Mouse (Mus musculus) spleen, adult 18-20 months (tissue): ENCODE data around the gene 2310039H08Rik.

ENCODE experiments used
- DNase-seq, 2 experiments: peaks; one replicate each; pipeline ENCODE4 v3.0.0; 2022; ENCODE audit warnings: mixed read lengths in 2 of 2

2310039H08Rik gene

DNA sequence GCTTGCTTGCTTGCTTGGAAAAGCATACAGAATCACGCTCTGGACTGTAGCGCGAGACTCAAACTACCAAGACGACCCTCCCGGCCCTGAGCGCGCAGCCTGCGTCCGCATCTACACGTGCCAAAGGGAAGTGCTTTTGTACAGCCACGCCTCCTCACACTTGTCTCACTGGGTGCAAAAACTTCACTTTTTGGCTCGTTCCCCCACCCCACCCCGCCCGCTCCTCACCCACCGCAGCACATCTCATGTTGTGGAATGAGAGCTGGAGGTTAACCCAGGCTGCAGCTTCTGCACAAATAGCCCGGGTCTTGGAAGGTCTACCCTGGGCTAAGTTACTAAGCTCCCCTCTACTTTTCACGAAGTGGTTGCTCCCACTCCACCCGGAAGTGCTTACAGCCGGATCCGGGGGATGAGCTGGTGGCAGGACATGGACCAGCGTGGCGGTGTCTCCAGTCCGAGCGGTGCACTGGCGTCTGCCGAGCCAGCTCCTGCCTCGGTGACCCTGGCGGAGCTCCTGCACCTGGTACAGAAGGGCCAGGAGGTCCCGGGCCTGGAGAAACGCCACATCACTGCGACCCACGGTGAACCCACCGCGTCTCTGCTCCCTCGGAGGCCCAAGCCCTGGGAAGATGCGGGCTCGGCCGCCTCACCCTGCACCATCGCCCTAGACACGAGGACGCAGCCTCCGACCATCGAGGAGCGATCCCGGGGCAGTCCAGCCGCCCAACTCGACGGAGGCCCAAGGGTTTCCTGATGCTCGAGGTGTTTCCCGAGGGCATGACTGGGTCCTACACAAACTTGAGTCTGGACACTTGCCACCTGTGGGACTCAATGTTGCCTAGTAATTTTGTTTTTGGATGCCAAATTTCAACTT is at the start of gene 2310039H08Rik:
2310039H08Rik (plus strand) TSS at position 232 of the 874 bp plus-strand sequence.
- peak; percentile 66 to 75 for DNase-seq

DNA sequence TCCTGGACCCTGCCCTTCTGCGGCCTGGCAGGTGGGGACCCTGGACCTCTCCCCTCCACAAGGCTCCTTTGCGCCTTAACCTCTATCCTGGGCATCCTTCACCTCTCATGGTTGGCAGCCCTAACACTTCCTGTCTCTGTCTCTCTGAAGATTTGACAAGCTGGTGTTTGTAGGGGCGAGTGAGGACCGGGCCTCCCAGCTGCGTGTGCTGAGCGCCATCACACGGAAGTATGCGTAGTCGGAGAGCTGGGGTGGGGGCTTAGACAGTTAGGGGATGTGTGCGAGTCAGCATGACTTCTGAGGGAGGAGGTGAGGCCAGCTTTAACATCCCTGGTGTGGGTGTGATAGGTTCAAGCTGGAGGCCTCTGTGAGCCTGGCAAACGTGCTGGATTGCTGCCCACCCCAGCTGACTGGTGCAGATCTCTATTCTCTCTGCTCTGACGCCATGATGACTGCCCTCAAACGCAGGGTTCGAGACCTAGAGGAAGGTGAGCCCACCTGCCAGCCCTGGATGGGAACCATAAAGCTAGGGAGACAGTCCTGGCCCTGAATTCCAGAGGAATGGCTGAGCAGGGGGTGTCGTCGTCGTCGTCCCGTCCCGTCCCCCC is 47.9 kb upstream of the 2310039H08Rik start:
- DNase-seq = no peak

DNA sequence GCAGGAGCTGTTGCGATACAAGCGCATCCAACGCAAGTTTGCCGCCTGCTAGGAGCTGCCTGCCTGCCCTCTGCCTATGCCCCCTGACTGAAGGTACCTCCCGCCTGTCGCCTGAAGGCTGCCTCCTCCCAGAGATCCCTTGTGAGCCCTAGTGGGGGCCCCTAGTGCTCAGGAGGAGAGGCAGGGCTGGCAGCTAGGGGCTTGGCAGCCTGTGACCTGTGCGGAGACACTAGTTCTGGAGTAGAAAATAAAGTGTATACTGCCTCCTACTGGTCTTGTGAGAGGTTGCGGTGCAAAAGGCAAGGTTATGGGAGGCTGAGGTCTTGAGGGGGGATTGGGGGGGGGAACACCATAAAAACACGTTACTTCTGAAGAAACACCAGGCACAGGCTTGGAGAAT is 47.2 kb upstream of the 2310039H08Rik start:
- DNase-seq = no peak

DNA sequence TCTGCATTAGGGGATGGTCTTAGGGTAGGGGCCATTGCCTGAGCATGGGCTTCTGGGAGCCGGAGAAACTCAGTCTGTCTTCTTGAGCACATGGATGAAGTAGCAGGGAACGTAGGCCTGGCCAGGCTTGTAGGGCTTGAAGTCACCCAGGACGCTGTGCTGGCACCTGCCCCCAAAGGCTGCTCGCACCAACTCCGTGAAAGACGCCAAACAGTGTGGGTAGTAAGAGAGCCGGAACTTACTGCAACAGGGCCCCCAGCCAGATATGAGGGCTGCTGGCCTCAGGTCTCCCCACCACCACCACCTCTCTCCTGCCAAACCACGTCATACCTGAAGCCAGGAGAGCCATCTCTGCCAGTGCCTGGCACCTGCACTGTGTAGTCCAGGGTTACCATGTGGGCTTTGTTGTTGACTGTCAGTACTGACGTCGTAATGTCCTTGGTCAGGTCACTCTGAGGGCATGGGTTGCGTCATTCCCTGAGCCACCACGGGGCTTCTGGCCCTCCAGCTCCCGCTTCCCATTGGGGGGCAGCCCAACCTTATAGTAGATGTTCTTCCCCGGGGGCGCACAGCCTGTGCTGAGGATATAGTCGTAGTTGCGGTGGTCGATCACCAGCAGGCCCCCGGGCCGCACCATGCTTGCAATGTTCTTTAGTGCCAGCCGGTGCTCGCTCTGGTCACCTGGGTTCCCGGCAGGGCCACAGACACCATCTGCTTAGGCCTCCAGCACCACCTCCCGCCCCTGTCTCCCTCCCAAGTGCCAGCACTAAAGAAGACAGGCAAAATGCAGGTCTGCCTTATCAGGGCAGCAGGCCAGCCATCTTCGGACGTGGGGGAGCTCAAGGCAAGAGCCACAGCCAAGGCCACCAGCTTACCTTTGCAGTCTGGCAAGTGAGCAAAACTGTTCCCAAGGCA is 46.4 kb upstream of the 2310039H08Rik start:
- no peak for DNase-seq

DNA sequence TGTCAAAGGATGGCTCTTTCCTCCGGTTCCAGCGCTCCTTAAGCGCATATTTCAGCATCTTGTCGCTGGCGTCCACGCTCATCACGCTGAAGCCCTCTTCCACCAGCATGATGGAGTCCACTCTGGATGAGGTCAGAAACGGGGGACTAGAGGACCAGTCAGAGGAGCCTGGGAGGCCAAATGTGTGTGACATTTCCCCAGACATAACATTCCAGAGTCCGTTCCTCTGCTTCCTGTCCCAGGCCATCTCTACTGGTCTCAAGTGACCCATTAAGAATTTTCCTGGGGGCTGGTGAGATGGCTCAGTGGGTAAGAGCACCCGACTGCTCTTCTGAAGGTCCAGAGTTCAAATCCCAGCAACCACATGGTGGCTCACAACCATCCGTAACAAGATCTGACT is 45.2 kb upstream of the 2310039H08Rik start:
- DNase-seq = no peak

DNA sequence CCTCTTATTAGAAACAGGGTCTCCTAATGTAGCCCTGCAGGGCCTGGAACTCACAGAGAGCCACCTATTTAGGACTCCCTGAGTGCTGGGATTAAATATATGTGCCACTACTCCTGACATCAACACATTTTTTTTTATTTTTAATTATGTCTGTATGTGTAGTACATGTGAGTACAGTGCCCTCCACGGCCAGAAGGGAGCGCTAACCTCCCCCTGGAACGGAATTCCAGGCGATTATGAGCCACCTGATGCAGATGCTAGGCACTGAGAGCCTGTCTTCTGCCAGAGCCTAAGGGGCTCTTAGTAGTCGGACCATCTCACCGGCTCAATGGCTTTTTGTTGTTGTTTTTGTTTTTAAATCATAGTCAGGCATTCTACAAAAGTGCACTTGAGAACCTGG is 44.4 kb upstream of the 2310039H08Rik start:
- DNase-seq = no peak

DNA sequence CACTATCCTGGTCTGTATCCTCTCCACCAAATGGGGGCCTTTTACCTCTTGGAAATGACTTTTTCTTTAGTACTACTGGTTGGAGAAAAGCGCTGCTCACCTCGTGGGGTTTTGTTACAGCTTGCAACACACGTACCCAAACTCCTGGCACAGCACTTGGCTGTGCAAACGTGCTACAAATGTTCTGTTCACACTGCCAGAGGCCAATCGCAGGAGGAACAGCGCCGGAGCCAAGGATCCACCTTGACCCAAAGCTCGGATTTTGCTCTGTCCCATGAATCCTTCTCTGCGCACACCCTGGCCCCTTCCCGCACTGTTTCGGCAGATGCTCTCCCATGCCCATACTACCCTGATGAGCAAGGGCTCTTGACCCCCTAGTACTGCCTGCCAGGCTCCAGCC is 43.9 kb upstream of the 2310039H08Rik start:
- no peak for DNase-seq

DNA sequence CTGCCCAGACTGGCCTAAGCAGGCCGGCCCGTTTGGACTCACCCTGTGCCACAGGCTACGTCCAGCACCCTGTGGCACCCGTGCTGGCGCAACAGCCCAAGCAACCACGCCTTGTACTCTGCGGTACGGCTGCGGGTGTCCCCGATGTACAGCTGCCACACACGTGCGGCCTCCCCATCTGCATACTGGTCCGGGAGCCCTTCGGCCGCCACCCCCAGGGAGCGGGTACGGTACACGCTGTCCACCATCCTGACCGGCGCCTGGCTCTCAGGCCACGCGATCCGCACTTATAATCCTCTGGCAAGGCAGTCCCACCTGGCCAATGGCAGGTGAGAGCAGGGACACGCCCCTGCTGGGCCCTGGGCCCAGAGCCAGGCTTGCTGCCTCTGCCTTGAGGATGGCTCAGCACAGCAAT is 43.5 kb upstream of the 2310039H08Rik start, which contains the start of gene Gnmt:
Gnmt (minus strand) TSS at position 265 of the 415 bp plus-strand sequence.
- no peak for DNase-seq

DNA sequence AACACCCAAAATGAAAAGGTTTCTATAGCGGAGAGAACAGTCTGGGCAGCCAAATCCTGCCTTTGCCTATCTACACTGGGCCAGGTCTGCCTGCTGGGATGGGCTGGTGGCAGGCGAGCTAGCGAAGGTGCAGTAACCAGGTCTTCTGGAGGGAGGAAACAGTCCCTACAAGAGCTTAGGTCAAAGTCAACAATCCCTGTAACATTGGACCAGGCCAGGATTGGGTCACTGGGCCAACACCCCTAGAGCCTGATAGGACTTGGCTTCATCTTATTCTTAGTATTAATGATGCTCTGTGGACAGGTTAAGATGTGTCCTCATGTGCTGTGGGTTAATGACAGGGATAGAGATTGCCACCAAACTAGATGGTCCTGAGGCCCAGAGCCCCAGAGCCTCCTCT is 38.4 kb upstream of the 2310039H08Rik start:
- DNase-seq = no peak

DNA sequence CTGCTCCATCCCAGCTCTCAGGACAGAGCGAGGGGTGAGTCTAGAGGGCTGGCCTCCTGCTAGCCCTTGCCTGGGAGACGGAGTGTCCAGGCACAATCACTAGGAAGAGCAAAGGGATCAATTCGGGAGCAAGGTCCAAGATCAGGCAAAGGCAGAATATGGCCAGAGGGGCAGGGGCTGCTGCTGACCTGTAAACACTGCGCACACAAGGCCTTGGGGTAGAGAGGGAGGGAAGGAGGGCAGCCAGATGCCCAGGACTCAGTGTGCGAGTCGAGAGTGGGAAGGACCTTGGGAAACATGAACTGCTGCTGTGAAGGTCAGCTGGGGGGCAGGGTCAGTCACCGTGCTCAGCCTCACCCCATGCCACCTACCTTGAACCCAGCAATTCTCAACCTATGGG is 37.1 kb upstream of the 2310039H08Rik start:
- DNase-seq = no peak

DNA sequence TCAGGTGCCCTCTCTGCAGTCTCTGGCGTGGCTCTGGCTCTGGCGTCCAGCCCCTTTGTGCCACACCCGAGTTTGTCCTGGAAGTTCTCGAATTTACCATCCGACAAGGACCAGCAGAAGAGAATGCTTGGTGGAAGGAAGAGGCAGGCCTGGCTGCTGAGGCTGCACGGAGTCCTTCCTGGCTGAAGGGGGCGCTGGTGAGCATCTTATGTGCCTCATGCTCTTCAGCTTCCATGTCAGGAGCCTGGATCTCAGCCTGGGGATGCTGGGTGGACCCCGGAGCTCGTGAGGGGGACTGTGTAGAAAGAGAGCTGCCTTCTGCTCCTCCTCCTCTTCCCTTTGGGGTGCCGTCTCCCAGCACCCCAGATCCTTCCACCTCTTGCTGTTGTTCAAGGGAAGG is 36.3 kb upstream of the 2310039H08Rik start:
- peak in 1 of 2 experiments; percentile 55 for DNase-seq

DNA sequence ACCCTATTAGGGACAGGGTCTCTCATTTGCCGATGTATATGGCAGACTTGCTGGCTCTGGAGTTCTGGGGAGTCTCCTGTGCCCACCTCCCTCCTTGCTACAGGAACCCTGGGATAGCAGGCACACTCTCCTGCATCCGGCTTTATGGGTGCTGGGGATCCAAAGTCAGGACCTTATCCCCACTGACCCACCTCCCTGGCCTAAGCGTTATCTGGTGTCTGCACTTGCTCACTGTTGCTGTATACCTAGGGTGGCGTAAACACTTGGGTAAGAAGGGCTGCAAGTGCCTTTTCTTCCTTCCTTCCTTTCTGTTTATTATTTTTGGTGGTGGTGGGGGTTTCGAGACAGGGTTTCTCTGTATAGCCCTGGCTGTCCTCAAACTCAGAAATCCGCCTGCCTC is 31.1 kb upstream of the 2310039H08Rik start:
- no peak for DNase-seq

DNA sequence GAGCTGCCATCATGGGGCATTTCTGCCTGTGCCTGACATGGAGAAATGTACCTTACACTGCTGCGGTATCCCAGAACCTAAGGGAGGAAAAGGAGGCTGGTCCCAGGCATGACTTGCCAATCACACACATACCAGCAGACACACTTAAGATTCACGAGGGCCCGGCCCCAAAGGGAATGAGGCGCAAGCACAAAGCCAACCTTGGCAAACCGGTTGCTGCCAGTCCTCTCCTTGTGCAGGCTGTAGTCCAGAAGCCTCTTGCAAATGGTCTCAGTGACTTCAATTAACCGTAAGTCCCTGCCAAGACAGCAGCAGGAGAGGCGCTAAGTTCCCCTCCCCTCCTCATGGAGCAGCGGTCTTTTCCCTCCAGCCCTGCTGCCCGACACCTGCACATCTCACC is 29.4 kb upstream of the 2310039H08Rik start:
- DNase-seq = no peak

DNA sequence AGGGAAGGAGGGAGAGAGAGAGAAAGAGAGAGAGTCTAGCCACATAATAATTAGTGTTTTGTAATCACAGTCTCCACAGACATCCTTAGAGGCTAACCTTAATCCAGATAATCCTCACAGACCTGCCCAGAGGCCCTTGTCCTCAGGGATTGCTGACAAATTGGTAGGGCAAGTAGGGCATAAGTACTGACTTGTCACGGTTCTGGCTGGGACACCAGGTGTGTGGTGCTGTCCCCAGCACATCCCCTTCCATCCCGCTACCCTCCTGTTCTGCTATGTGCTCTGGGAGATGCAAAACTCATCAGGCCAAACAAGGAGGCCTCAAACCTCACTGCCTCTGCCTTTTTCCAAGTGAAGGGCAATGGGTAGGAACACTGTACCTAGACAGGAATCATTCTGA is 26.9 kb upstream of the 2310039H08Rik start:
- DNase-seq = no peak

DNA sequence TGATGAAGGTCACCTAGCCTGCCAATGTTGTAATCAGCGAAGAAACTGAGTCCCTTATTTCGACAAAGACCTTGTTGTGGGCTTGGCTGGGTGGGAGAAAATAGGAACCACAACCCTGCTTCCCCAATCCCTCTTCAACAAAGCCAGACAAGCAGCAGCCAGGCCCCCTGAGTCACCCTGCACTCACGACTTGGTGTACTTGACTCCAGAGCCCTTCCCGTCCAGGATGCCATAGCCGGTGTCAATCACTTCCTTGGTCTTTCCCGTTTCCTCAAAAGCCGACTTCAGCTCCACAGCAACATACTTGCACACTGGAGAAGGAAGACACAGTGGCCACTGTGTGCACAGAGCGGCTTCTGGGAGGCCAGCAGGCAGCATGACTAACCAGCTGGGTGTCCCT is 25.2 kb upstream of the 2310039H08Rik start:
- DNase-seq = no peak

DNA sequence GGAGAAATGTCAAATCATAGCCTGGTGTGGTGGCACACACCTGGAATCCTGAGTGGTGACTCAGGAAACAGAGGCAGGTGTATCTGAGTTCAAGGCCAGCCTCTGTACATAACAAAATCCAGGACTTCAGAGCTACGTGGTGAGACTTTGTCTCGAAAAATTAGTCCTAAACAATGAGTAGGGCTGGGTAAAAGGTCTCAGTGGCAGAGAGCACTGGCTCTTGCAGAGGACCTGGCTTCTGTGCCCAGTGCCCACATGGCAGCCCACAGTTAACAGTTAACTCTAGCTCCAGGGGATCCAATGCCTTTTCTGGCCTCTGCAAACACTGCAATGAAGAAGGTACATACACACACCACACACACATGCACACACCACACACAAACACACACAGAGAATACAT is 24.6 kb upstream of the 2310039H08Rik start:
- DNase-seq = no peak

DNA sequence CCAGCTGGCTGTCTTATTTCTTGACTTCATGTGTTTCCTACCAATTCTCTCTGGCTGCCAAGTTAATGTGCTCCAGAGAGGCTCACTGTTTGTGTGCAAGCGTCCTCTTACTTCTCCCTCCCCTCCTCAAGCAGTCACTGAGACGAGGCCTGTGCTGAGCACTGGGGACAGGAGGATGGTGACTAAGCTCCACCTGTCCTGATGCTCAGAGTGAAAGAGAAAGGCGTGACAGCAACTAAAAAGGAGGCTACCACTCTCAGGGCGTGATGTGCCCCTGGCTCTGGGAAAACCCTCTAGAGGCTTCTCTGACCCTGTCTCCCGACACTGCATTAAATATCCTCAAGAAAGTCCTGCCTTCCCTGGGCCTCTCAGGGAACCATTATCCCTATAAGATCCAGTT is 23.2 kb upstream of the 2310039H08Rik start:
- DNase-seq = no peak

DNA sequence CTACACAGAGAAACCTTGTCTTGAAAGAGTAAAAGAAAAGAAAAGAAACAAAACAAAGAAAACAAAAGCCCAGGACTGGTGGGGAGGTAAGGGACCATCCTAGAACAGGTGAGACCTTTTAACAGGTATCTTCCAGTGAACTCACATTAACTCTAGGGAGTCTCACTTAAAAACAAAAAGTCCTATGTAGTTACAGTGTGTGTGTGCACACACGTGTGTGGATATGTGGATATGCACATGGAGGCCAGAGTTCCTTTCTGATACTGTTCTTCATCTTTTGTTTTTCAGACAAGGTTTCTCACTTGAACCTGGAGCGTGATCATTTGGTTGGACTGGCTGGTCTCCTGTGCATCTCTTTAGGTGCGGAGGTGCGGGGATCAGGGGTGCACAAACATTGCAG is 21.9 kb upstream of the 2310039H08Rik start:
- DNase-seq = no peak

DNA sequence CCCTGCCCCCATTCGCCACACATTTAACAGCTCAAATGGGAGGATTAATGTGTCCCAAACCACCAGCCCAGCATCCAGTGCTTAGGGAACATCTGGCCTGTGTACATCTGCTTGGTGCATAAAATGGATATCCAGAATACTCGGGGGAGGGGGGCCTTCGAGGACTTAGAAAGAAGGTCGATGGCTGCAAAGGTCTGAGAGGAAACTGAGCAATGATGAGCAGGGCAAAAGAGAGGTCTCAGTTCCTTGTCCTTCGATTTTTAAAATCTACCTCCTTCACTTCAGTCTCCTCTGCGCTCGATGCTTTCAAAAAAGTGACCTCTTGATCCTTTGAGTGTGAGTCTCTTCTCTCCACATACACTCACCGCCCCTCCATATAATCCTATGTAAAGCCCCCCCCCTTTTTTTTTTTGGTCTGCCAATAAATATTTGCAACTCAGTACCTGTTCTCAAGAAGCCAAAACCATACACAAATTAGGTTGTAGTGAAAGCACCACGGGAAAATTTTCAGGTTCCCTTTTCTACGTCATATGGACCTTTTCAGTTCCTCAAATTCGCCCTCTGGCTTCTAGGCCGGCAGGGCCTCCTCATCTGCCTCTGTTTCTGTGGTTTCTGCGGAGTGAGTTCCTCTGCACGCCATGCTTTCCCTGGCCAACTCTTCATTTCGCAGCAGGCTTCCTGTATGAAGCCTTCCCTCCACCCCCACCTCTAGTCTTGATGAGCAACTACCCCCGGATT is 21.2 kb upstream of the 2310039H08Rik start:
- DNase-seq = peak in 1 of 2 experiments; percentile 78

DNA sequence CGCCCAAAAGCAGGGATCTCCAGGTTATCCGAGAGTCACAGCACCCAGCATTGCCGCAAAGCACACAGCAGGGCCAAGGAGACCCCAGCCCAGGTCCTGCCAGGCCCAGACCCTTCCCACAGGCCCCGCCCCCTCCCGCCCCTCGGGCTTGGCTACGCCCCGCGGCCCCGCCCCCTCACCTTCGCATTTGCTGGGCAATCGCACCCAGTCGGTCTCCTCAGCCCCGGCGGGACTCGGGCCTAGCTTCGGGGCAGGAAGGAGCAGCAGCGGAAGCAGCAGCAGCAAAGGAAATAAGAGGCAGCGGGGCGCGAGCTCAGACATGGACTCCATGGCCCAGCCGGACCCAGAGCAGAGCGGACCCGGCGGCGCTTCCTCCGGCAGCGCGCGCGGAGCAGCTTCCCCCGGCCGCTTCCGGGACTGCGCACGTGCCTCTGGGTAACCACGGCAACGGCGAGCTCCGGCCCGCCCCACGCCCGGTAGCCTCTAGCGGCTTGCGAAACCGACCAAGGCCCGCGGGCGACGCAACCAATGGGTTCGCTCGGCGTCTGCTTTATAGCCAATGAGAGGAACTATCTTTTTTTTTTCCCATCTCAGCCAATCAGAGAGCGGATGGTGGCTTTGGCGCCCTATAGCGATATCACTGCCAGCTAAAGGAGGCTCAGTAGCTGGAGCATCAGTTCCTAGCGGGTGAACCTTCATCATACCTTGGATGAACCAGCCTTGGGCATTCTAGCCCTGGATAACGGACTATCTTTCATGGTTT is 20.5 kb upstream of the 2310039H08Rik start, which contains the start of gene Cnpy3:
Cnpy3 (minus strand) TSS at position 421 of the 763 bp plus-strand sequence.
- peak; percentile 93 to 96 for DNase-seq

DNA sequence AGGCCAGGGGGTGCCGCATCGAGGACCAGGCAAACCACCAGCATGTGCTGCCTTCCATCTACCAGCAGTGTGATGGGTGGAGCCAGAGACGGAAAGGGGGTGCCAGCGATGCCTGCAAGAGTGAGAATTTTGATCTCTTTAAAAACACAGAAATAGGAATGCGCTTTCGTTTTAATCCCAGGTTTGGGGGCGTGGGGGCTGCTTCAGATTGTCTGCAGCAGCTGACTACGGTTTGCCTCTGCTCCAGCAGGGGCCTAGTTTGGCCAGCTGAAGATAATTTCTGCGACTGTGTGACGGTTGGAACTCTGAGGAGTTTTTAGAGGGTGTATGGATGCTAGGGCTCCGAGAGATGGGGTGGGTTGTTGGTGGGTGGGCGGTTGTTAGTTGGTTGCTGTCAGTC is 13.7 kb upstream of the 2310039H08Rik start:
- DNase-seq = no peak

DNA sequence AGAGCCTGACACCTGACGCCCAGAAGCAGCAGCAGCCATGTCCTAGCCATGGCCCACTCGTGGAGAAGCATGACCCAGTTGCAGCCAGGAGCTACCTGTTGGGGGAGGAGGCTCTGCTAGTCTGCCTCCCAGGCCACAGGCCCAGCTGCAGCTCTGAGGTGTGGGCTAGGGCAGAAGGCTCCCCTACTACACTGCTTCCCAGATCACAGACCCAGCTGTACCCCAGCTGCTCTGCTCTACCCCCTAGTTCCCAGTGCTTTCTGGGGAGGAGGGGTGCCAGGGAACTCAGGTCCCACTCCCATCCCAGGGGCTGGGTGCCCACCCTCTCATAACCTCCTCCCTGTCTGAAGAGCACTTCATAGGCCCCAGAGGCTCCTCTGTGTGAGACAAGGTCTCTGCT is 8.9 kb upstream of the 2310039H08Rik start, which contains the start of gene Ptcra:
Ptcra (minus strand) TSS at position 169 of the 400 bp plus-strand sequence.
- no peak for DNase-seq
